8 mouse cellular contexts compared by ENCODE assay signal in the genomic region with DNA sequence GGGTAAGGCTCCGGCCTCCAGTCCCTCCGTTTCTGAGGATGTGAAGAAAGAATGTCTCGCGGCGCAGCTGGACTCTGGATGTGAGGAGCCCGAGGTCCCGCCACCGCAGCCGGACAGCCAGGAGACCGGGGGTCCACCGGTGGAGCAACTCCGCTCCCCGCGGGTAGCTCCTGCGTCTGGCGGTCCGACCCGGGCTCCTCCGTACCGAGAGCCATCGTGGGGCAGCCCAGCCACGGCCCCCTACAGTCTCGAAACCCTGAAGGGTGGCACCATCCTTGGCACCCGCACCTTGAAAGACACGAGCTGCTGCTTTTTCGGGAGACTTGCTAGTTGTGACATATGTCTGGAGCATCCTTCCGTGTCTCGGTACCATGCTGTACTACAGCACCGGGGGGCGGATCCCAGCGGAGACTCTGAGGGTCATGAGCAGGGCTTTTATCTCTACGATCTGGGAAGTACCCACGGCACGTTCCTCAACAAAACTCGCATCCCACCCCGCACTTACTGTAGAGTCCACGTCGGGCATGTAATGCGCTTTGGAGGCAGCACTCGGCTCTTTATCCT. TPM values are rescaled to one million over a fixed set of nuclear protein-coding genes. Genes with fewer than 3 reads are reported as not detected.
DNase-seq lines count a peak whose midpoint lies in the region; ATAC-seq and TF ChIP-seq lines count a peak whose summit lies in the region.

No protein-coding gene starts in this region.

- no peaks in the 10 kb centered on the region for H3K9me3 ChIP-seq in lung, embryonic 14.5 days (ENCODE audit: low read depth, low read length)
- no peaks in the 10 kb centered on the region for H3K9me3 ChIP-seq in hindbrain, embryonic 13.5 days

- H3K4me3 ChIP-seq in lung, embryonic 14.5 days (ENCODE audit: low read depth, low read length), result peak overlapping the region; percentile 80
- peak overlapping the region; percentile 70 for H3K4me3 ChIP-seq in hindbrain, embryonic 13.5 days

- peak overlapping the region; percentile 88 for H3K9ac ChIP-seq in lung, embryonic 14.5 days
- H3K9ac ChIP-seq in hindbrain, embryonic 13.5 days, result peak overlapping the region; percentile 81

- peaks cover 30% of the 10 kb centered on the region for H3K36me3 ChIP-seq in lung, embryonic 14.5 days (ENCODE audit: insufficient read depth)
- peaks cover 44% of the 10 kb centered on the region for H3K36me3 ChIP-seq in hindbrain, embryonic 13.5 days

- H3K4me2 ChIP-seq in lung, embryonic 14.5 days, result peak overlapping the region; percentile 98
- peak overlapping the region; percentile 100 for H3K4me2 ChIP-seq in hindbrain, embryonic 13.5 days

- H3K27me3 ChIP-seq in lung, embryonic 14.5 days (ENCODE audit: insufficient read depth, low read length), result no peaks in the 10 kb centered on the region
- no peaks in the 10 kb centered on the region for H3K27me3 ChIP-seq in hindbrain, embryonic 13.5 days

- no peak for TF ChIP-seq CTCF in lung, embryonic 14.5 days (IDR thresholded peaks at IDR 0.05; ENCODE audit: low read depth)

- ATAC-seq in lung, embryonic 14.5 days (ENCODE audit: insufficient read depth), result peak; percentile 55
- ATAC-seq in common myeloid progenitor, adult 5-6 weeks (replicated peaks; ENCODE audit: low read depth, poor library complexity, severe bottlenecking), result peak; percentile 14; the same call in 1 of the 2 replicates
- ATAC-seq in hindbrain, embryonic 13.5 days (ENCODE audit: low FRiP score), result peak; percentile 59
- peak; percentile 24 for ATAC-seq in megakaryocyte-erythroid progenitor cell, adult 5-6 weeks (replicated peaks; ENCODE audit: low FRiP score, low TSS enrichment, poor library complexity, severe bottlenecking)

- WGBS in lung, embryonic 14.5 days, result 2% methylated on average over 40 of the region's 40 CpGs
- WGBS in hindbrain, embryonic 13.5 days, result 6% methylated on average over 40 of the region's 40 CpGs

- peak; percentile 1 for DNase-seq in lung, embryonic 14.5 days
- no peak for DNase-seq in lung, postnatal 25 days (ENCODE audit: low spot score)
- no peak for DNase-seq in adrenal gland, postnatal 14 days
- DNase-seq in urinary bladder, postnatal 14 days (ENCODE audit: low spot score), result no peak
- DNase-seq in thymus, postnatal 10 days (ENCODE audit: low spot score in 2 of 2), result no peak

- peak overlapping the region; percentile 90 for H3K27ac ChIP-seq in lung, embryonic 14.5 days (ENCODE audit: low read depth)
- peak overlapping the region; percentile 89 for H3K27ac ChIP-seq in hindbrain, embryonic 13.5 days

- peaks cover 6% of the 10 kb centered on the region for H3K4me1 ChIP-seq in lung, embryonic 14.5 days (ENCODE audit: insufficient read depth)
- peaks cover 27% of the 10 kb centered on the region for H3K4me1 ChIP-seq in hindbrain, embryonic 13.5 days (replicated peaks)

RNA-seq across cellular contexts. Expression of a gene that starts 0.4 kb away (rescaled TPM):
- polyA plus RNA-seq in lung, embryonic 14.5 days (2014; fragmentation: Nextera tagmentation; extraction: Ambion mirVana), result 29.3 and 36.5 TPM in 2 replicates
- total RNA-seq in common myeloid progenitor, adult 5-6 weeks (2017), result 55.9 and 61.4 TPM in 2 replicates
- 35.6 and 42.4 TPM in 2 replicates for polyA plus RNA-seq in hindbrain, embryonic 13.5 days (2015; fragmentation: Nextera tagmentation; extraction: Ambion mirVana)
- 61.9 and 72.9 TPM in 2 replicates for total RNA-seq in megakaryocyte-erythroid progenitor cell, adult 5-6 weeks (2014; fragmentation: Nextera tagmentation)
- 41.4 and 59.8 TPM in 2 replicates for total RNA-seq in megakaryocyte-erythroid progenitor cell, adult 5-6 weeks (2017)
- total RNA-seq in adrenal gland, postnatal 14 days (2021), result 30.1 and 30.4 TPM in 2 replicates

RNA-seq across cellular contexts. Expression of a gene that starts 0.4 kb away (rescaled TPM):
- 19.1 and 20.5 TPM in 2 replicates for polyA plus RNA-seq in lung, embryonic 14.5 days (2014; fragmentation: Nextera tagmentation; extraction: Ambion mirVana)
- total RNA-seq in common myeloid progenitor, adult 5-6 weeks (2017), result 21.4 and 24.9 TPM in 2 replicates
- polyA plus RNA-seq in hindbrain, embryonic 13.5 days (2015; fragmentation: Nextera tagmentation; extraction: Ambion mirVana), result 26.3 and 28.8 TPM in 2 replicates
- total RNA-seq in megakaryocyte-erythroid progenitor cell, adult 5-6 weeks (2014; fragmentation: Nextera tagmentation), result 18.2 and 23.9 TPM in 2 replicates
- 18.8 and 29.6 TPM in 2 replicates for total RNA-seq in megakaryocyte-erythroid progenitor cell, adult 5-6 weeks (2017)
- total RNA-seq in adrenal gland, postnatal 14 days (2021), result 18.6 and 20.1 TPM in 2 replicates

RNA-seq across cellular contexts. Expression of a gene that starts 32.7 kb away (rescaled TPM):
- 68.4 and 69.2 TPM in 2 replicates for polyA plus RNA-seq in lung, embryonic 14.5 days (2014; fragmentation: Nextera tagmentation; extraction: Ambion mirVana)
- 19.4 and 37.1 TPM in 2 replicates for total RNA-seq in common myeloid progenitor, adult 5-6 weeks (2017)
- polyA plus RNA-seq in hindbrain, embryonic 13.5 days (2015; fragmentation: Nextera tagmentation; extraction: Ambion mirVana), result 74.0 and 83.8 TPM in 2 replicates
- 34.3 and 34.8 TPM in 2 replicates for total RNA-seq in megakaryocyte-erythroid progenitor cell, adult 5-6 weeks (2014; fragmentation: Nextera tagmentation)
- 39.7 and 46.9 TPM in 2 replicates for total RNA-seq in megakaryocyte-erythroid progenitor cell, adult 5-6 weeks (2017)
- 23.0 and 25.8 TPM in 2 replicates for total RNA-seq in adrenal gland, postnatal 14 days (2021)

RNA-seq across cellular contexts. Expression of a gene that starts 41.7 kb away (rescaled TPM):
- polyA plus RNA-seq in lung, embryonic 14.5 days (2014; fragmentation: Nextera tagmentation; extraction: Ambion mirVana), result 0.16 and 0.18 TPM in 2 replicates
- total RNA-seq in common myeloid progenitor, adult 5-6 weeks (2017), result 0.87 TPM in 1 of 2 replicates, not detected in the other
- 0.25 TPM in 1 of 2 replicates, not detected in the other for polyA plus RNA-seq in hindbrain, embryonic 13.5 days (2015; fragmentation: Nextera tagmentation; extraction: Ambion mirVana)
- total RNA-seq in megakaryocyte-erythroid progenitor cell, adult 5-6 weeks (2014; fragmentation: Nextera tagmentation), result 4.4 TPM in 1 of 2 replicates, not detected in the other
- 0.75 TPM in 1 of 2 replicates, not detected in the other for total RNA-seq in megakaryocyte-erythroid progenitor cell, adult 5-6 weeks (2017)
- total RNA-seq in adrenal gland, postnatal 14 days (2021), result 0.23 TPM in 1 of 2 replicates, not detected in the other
